ENCODE assay signal across 25 mouse cellular contexts in the genomic region with DNA sequence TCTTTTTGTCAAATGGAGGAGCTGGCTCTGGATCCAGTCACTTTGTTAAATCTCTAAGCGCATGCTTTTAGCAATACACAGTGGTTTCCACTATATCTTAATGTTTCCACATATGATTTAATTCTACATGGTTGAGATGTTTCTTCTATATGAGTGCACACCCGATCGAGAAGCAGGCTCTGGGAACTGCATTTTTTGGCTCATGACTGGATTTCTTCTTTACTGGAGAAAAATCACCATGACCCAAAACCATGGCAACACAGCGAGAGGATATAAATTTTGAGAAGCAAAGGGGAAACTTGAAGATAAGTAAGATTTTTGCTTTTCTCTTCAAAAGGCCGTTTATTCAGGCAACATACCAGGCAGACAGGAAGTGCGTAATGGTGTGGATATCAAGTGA.
DNase-seq lines count a peak whose midpoint lies in the region; ATAC-seq and TF ChIP-seq lines count a peak whose summit lies in the region.
"Had no signal": no experiment of that assay in that cellular context is flagged by ENCODE, and none has a peak within 500 bp of the region (broad histone marks: within the 10 kb centered on the region; RNA-seq: fewer than 3 reads in every experiment).

No protein-coding gene starts in this region.

- H3K27me3 ChIP-seq in heart, postnatal 0 days (ENCODE audit: control insufficient read depth, insufficient read depth, low read length): no peaks in the 10 kb centered on the region
- no peaks in the 10 kb centered on the region for H3K27me3 ChIP-seq in kidney, postnatal 0 days (ENCODE audit: insufficient read depth, low read length)
- no peaks in the 10 kb centered on the region for H3K27me3 ChIP-seq in intestine, embryonic 15.5 days (replicated peaks)
- H3K27me3 ChIP-seq: hindbrain, embryonic 15.5 days; liver, embryonic 15.5 days; stomach, embryonic 15.5 days had no signal

- no peak for ATAC-seq in heart, postnatal 0 days (ENCODE audit: insufficient read depth, low read depth)
- no peak for ATAC-seq in kidney, postnatal 0 days (replicated peaks; ENCODE audit: low FRiP score, low read depth)
- ATAC-seq in intestine, embryonic 15.5 days: peak; percentile 34; the same call in 1 of the 2 replicates
- ATAC-seq: forebrain, embryonic 16.5 days; inflammation-experienced regulatory T-cells, adult 6 months had no signal

- DNase-seq in heart, postnatal 0 days (ENCODE audit: low spot score): no peak
- no peak for DNase-seq in heart, adult 9 months (ENCODE audit: low spot score in 2 of 2)
- DNase-seq in kidney, postnatal 0 days (ENCODE audit: low spot score): peak; percentile 68
- DNase-seq in kidney, adult 8-10 months: no peak
- no peak for DNase-seq in urinary bladder, postnatal 4 days (ENCODE audit: low spot score in 2 of 2)
- no peak for DNase-seq in urinary bladder, adult 18-20 months (ENCODE audit: low spot score in 2 of 2)
- DNase-seq: B cell, adult 2 months; cerebellum, adult 2 months; cerebellum, postnatal 14 days; gastrocnemius, adult 2 months; gastrocnemius, postnatal 36 days; heart, adult 2 months; layer of hippocampus, postnatal 36 days; lung, embryonic 14.5 days; lung, postnatal 14 days; midbrain, embryonic 14.5 days; right cerebral cortex, postnatal 25 days had no signal

- TF ChIP-seq CTCF in heart, postnatal 0 days (IDR thresholded peaks at IDR 0.05; ENCODE audit: low read depth): no peak
- no peak for TF ChIP-seq CTCF in kidney, postnatal 0 days (IDR thresholded peaks at IDR 0.05; ENCODE audit: low read depth)

- no peak overlapping the region for H3K4me3 ChIP-seq in heart, postnatal 0 days (ENCODE audit: low read depth, low read length)
- no peak overlapping the region for H3K4me3 ChIP-seq in kidney, postnatal 0 days (replicated peaks; ENCODE audit: low read depth, low read length)
- H3K4me3 ChIP-seq in intestine, embryonic 15.5 days (replicated peaks): no peak overlapping the region
- H3K4me3 ChIP-seq: erythroblast, embryonic 14.5 days; gastrocnemius, adult 2 months; heart, adult 2 months; hindbrain, embryonic 10.5 days; hindbrain, embryonic 15.5 days; liver, embryonic 15.5 days; stomach, embryonic 15.5 days had no signal

- no peaks in the 10 kb centered on the region for H3K9me3 ChIP-seq in heart, postnatal 0 days (replicated peaks; ENCODE audit: control insufficient read depth, low read length)
- H3K9me3 ChIP-seq in kidney, postnatal 0 days (replicated peaks; ENCODE audit: low read length): no peaks in the 10 kb centered on the region
- H3K9me3 ChIP-seq in intestine, embryonic 15.5 days: no peaks in the 10 kb centered on the region
- H3K9me3 ChIP-seq: hindbrain, embryonic 10.5 days; hindbrain, embryonic 15.5 days; liver, embryonic 15.5 days; stomach, embryonic 15.5 days had no signal

- no peaks in the 10 kb centered on the region for H3K4me1 ChIP-seq in heart, postnatal 0 days (ENCODE audit: control insufficient read depth, insufficient read depth)
- H3K4me1 ChIP-seq in kidney, postnatal 0 days (replicated peaks; ENCODE audit: insufficient read depth, low read length): no peaks in the 10 kb centered on the region
- H3K4me1 ChIP-seq in intestine, embryonic 15.5 days (replicated peaks): no peaks in the 10 kb centered on the region
- H3K4me1 ChIP-seq: hindbrain, embryonic 10.5 days; hindbrain, embryonic 15.5 days; liver, embryonic 15.5 days; stomach, embryonic 15.5 days had no signal

- H3K4me2 ChIP-seq in heart, postnatal 0 days (ENCODE audit: low read depth, low read length): no peak overlapping the region
- no peak overlapping the region for H3K4me2 ChIP-seq in kidney, postnatal 0 days (ENCODE audit: low read length)
- H3K4me2 ChIP-seq in intestine, embryonic 15.5 days (replicated peaks): no peak overlapping the region
- H3K4me2 ChIP-seq: hindbrain, embryonic 15.5 days; liver, embryonic 15.5 days; lung, embryonic 14.5 days; stomach, embryonic 15.5 days had no signal

- TF ChIP-seq EP300 in heart, postnatal 0 days (IDR thresholded peaks at IDR 0.05; ENCODE audit: low read depth): no peak

- H3K36me3 ChIP-seq in heart, postnatal 0 days (replicated peaks; ENCODE audit: control insufficient read depth, insufficient read depth, low read length): no peaks in the 10 kb centered on the region
- no peaks in the 10 kb centered on the region for H3K36me3 ChIP-seq in kidney, postnatal 0 days (ENCODE audit: insufficient read depth, low read length)
- no peaks in the 10 kb centered on the region for H3K36me3 ChIP-seq in intestine, embryonic 15.5 days
- H3K36me3 ChIP-seq: hindbrain, embryonic 10.5 days; hindbrain, embryonic 15.5 days; liver, embryonic 15.5 days; stomach, embryonic 15.5 days had no signal

- H3K9ac ChIP-seq in heart, postnatal 0 days (replicated peaks; ENCODE audit: low read depth, low read length): no peak overlapping the region
- H3K9ac ChIP-seq in kidney, postnatal 0 days (ENCODE audit: low read depth, low read length): no peak overlapping the region
- H3K9ac ChIP-seq in intestine, embryonic 15.5 days: no peak overlapping the region
- H3K9ac ChIP-seq: hindbrain, embryonic 15.5 days; liver, embryonic 15.5 days; lung, embryonic 14.5 days; stomach, embryonic 15.5 days had no signal

- WGBS in heart, postnatal 0 days: 69% methylated on average over 6 of the region's 6 CpGs
- WGBS in kidney, postnatal 0 days: 64% methylated on average over 6 of the region's 6 CpGs
- WGBS in intestine, embryonic 15.5 days: 61% methylated on average over 6 of the region's 6 CpGs

- H3K27ac ChIP-seq in heart, postnatal 0 days (ENCODE audit: low read depth): peak overlapping the region; percentile 43
- no peak overlapping the region for H3K27ac ChIP-seq in kidney, postnatal 0 days
- 0 out of 2 replicates have a peak overlapping the region, but pooled peaks have one; percentile 10 for H3K27ac ChIP-seq in intestine, embryonic 15.5 days
- H3K27ac ChIP-seq: gastrocnemius, adult 2 months; heart, adult 2 months; hindbrain, embryonic 10.5 days; hindbrain, embryonic 15.5 days; liver, embryonic 15.5 days; stomach, embryonic 15.5 days had no signal
